Comparison of ENCODE assay signal across 9 mouse cellular contexts in the genomic region with DNA sequence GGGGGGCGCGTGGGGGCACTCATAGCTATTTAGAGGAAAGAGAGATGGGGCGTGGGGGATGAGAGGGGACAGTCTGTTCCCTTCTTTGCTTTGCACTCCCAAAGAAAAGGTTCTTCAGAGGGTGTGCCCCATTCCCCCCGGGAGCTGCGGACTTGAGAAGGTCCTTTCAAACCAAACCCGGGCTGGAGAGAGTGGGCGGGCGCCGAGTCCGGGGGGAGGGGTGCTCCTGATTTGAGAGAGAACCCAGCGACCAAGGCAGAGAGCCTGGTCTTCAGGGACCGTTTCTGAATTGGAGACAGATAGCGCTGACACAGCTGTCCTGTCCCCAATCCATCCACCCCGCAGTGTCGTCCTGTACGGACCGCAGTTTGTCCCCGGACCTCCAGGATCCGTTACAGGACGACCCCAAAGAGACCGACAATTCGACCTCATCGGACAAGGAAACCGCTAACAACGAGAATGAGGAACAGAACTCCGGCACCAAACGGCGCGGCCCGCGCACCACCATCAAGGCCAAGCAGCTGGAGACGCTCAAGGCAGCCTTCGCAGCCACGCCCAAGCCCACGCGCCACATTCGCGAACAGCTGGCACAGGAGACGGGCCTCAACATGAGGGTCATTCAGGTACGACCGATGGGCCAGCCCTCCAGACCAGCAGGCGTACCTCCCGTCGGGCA. TPM values are rescaled to one million over a fixed set of nuclear protein-coding genes. Genes with fewer than 3 reads are reported as not detected.
DNase-seq lines count a peak whose midpoint lies in the region; ATAC-seq and TF ChIP-seq lines count a peak whose summit lies in the region.
"Had no signal": no experiment of that assay in that cellular context is flagged by ENCODE, and none has a peak within 500 bp of the region (broad histone marks: within the 10 kb centered on the region; RNA-seq: fewer than 3 reads in every experiment).

No protein-coding gene starts in this region.

- H3K27ac ChIP-seq in heart, embryonic 13.5 days (replicated peaks) = no peak overlapping the region
- H3K27ac ChIP-seq in embryonic facial prominence, embryonic 10.5 days (replicated peaks) = no peak overlapping the region
- peak overlapping the region; percentile 95 for H3K27ac ChIP-seq in hindbrain, embryonic 14.5 days
- H3K27ac ChIP-seq in midbrain, postnatal 0 days (ENCODE audit: low read depth, low read length) = peak overlapping the region; percentile 80

- H3K4me2 ChIP-seq in heart, embryonic 13.5 days = no peak overlapping the region
- H3K4me2 ChIP-seq in hindbrain, embryonic 14.5 days (replicated peaks) = peak overlapping the region; percentile 71
- peak overlapping the region; percentile 54 for H3K4me2 ChIP-seq in midbrain, postnatal 0 days (ENCODE audit: low read depth, low read length, poor library complexity, severe bottlenecking)

- no peak overlapping the region for H3K9ac ChIP-seq in heart, embryonic 13.5 days
- peak overlapping the region; percentile 95 for H3K9ac ChIP-seq in hindbrain, embryonic 14.5 days
- peak overlapping the region; percentile 71 for H3K9ac ChIP-seq in midbrain, postnatal 0 days (replicated peaks; ENCODE audit: low read length, poor library complexity, severe bottlenecking)

- no peaks in the 10 kb centered on the region for H3K9me3 ChIP-seq in heart, embryonic 13.5 days
- no peaks in the 10 kb centered on the region for H3K9me3 ChIP-seq in embryonic facial prominence, embryonic 10.5 days
- H3K9me3 ChIP-seq in hindbrain, embryonic 14.5 days (ENCODE audit: control insufficient read depth, low read length) = no peaks in the 10 kb centered on the region
- no peaks in the 10 kb centered on the region for H3K9me3 ChIP-seq in midbrain, postnatal 0 days (ENCODE audit: low read length)

- DNase-seq in heart, postnatal 10 days = no peak
- peak; percentile 53 for DNase-seq in embryonic facial prominence, embryonic 10.5 days (ENCODE audit: low spot score)
- DNase-seq in hindbrain, embryonic 14.5 days (ENCODE audit: low spot score) = no peak
- no peak for DNase-seq in midbrain, postnatal 0 days (ENCODE audit: low spot score)
- DNase-seq in spleen, postnatal 36 days (ENCODE audit: low spot score in 2 of 2) = no peak
- no peak for DNase-seq in spleen, postnatal 4 days (ENCODE audit: low spot score in 2 of 2)

- H3K36me3 ChIP-seq in heart, embryonic 13.5 days = no peaks in the 10 kb centered on the region
- no peaks in the 10 kb centered on the region for H3K36me3 ChIP-seq in embryonic facial prominence, embryonic 10.5 days (replicated peaks)
- H3K36me3 ChIP-seq in hindbrain, embryonic 14.5 days (replicated peaks; ENCODE audit: control insufficient read depth, insufficient read depth) = peaks cover 14% of the 10 kb centered on the region
- H3K36me3 ChIP-seq in midbrain, postnatal 0 days (ENCODE audit: insufficient read depth, low read length) = no peaks in the 10 kb centered on the region

- 1% methylated on average over 44 of the region's 44 CpGs for WGBS in heart, embryonic 13.5 days
- WGBS in embryonic facial prominence, embryonic 10.5 days = under 1% methylated on average over 44 of the region's 44 CpGs
- WGBS in hindbrain, embryonic 14.5 days = under 1% methylated on average over 44 of the region's 44 CpGs
- WGBS in midbrain, postnatal 0 days = 1% methylated on average over 44 of the region's 44 CpGs

- intact Hi-C loops in heart, postnatal 10 days (cut with DNase I) = no loop called here

- ATAC-seq in heart, embryonic 13.5 days (ENCODE audit: extremely low read depth, insufficient number of reproducible peaks, low FRiP score, low TSS enrichment) = no peak
- ATAC-seq in hindbrain, embryonic 14.5 days (ENCODE audit: low FRiP score) = no peak
- ATAC-seq in midbrain, postnatal 0 days (ENCODE audit: low FRiP score) = no peak
- no peak for ATAC-seq in frontal cortex, adult (ENCODE audit: low TSS enrichment)

- H3K27me3 ChIP-seq in heart, embryonic 13.5 days (replicated peaks) = peaks cover 100% of the 10 kb centered on the region
- peaks cover 100% of the 10 kb centered on the region for H3K27me3 ChIP-seq in embryonic facial prominence, embryonic 10.5 days (replicated peaks; ENCODE audit: low read depth, poor library complexity, severe bottlenecking)
- peaks cover 80% of the 10 kb centered on the region for H3K27me3 ChIP-seq in hindbrain, embryonic 14.5 days (ENCODE audit: control insufficient read depth, insufficient read depth, low read length)
- H3K27me3 ChIP-seq in midbrain, postnatal 0 days (ENCODE audit: insufficient read depth, low read length) = peaks cover 41% of the 10 kb centered on the region

- peaks cover 28% of the 10 kb centered on the region for H3K4me1 ChIP-seq in heart, embryonic 13.5 days
- peaks cover 64% of the 10 kb centered on the region for H3K4me1 ChIP-seq in embryonic facial prominence, embryonic 10.5 days
- H3K4me1 ChIP-seq in hindbrain, embryonic 14.5 days (replicated peaks; ENCODE audit: control insufficient read depth, insufficient read depth, low read length) = peaks cover 6% of the 10 kb centered on the region; the same call in 1 of the 2 replicates
- no peaks in the 10 kb centered on the region; the same call in 1 of the 2 replicates for H3K4me1 ChIP-seq in midbrain, postnatal 0 days (ENCODE audit: insufficient read depth, low read length)

- peak overlapping the region; percentile 52; the same call in 1 of the 2 replicates for H3K4me3 ChIP-seq in heart, embryonic 13.5 days
- peak overlapping the region; percentile 56 for H3K4me3 ChIP-seq in embryonic facial prominence, embryonic 10.5 days
- peak overlapping the region; percentile 77 for H3K4me3 ChIP-seq in hindbrain, embryonic 14.5 days (replicated peaks; ENCODE audit: low read length)
- H3K4me3 ChIP-seq in midbrain, postnatal 0 days (ENCODE audit: low read depth, low read length) = peak overlapping the region; percentile 51

- no peak for TF ChIP-seq CTCF in midbrain, postnatal 0 days (IDR thresholded peaks at IDR 0.05)

RNA-seq across cellular contexts. Expression of gene Lhx5, which starts 3.6 kb away (rescaled TPM):
- not detected in 2 replicates for polyA plus RNA-seq in heart, embryonic 13.5 days (2015; fragmentation: Nextera tagmentation; extraction: Ambion mirVana)
- not detected for total RNA-seq in heart, postnatal 10 days (2021)
- polyA plus RNA-seq in embryonic facial prominence, embryonic 10.5 days (2016; fragmentation: Nextera tagmentation; extraction: Ambion mirVana) = 3.1 and 4.7 TPM in 2 replicates
- polyA plus RNA-seq in hindbrain, embryonic 14.5 days (2014; fragmentation: Nextera tagmentation; extraction: Ambion mirVana) = 20.4 and 23.1 TPM in 2 replicates
- 27.0 and 30.3 TPM in 2 replicates for total RNA-seq in midbrain, postnatal 0 days (2014; rRNA removed)
- 13.9 and 14.7 TPM in 2 replicates for polyA plus RNA-seq in midbrain, postnatal 0 days (2015; fragmentation: Nextera tagmentation; extraction: Ambion mirVana)
- polyA plus RNA-seq: kidney, embryonic 14.5 days had no signal

RNA-seq across cellular contexts. Expression of gene Sdsl, which starts 37.5 kb away (rescaled TPM):
- polyA plus RNA-seq in heart, embryonic 13.5 days (2015; fragmentation: Nextera tagmentation; extraction: Ambion mirVana) = 10.9 and 11.3 TPM in 2 replicates
- total RNA-seq in heart, postnatal 10 days (2021) = 10 to 100 TPM in 1 of 2 experiments, 1 to 10 TPM in 1; 9.1 to 11.2 TPM
- polyA plus RNA-seq in embryonic facial prominence, embryonic 10.5 days (2016; fragmentation: Nextera tagmentation; extraction: Ambion mirVana) = 6.2 and 7.1 TPM in 2 replicates
- polyA plus RNA-seq in hindbrain, embryonic 14.5 days (2014; fragmentation: Nextera tagmentation; extraction: Ambion mirVana) = 6.1 and 7.7 TPM in 2 replicates
- 3.4 and 4.4 TPM in 2 replicates for total RNA-seq in midbrain, postnatal 0 days (2014; rRNA removed)
- 5.8 and 6.0 TPM in 2 replicates for polyA plus RNA-seq in midbrain, postnatal 0 days (2015; fragmentation: Nextera tagmentation; extraction: Ambion mirVana)

RNA-seq across cellular contexts. Expression of gene Sds, which starts 41.2 kb away (rescaled TPM):
- 0.25 TPM in 1 of 2 replicates, not detected in the other for polyA plus RNA-seq in heart, embryonic 13.5 days (2015; fragmentation: Nextera tagmentation; extraction: Ambion mirVana)
- not detected for total RNA-seq in heart, postnatal 10 days (2021)
- polyA plus RNA-seq in embryonic facial prominence, embryonic 10.5 days (2016; fragmentation: Nextera tagmentation; extraction: Ambion mirVana) = not detected in 2 replicates
- polyA plus RNA-seq in hindbrain, embryonic 14.5 days (2014; fragmentation: Nextera tagmentation; extraction: Ambion mirVana) = not detected in 2 replicates
- not detected in 2 replicates for total RNA-seq in midbrain, postnatal 0 days (2014; rRNA removed)
- 0.17 and 0.23 TPM in 2 replicates for polyA plus RNA-seq in midbrain, postnatal 0 days (2015; fragmentation: Nextera tagmentation; extraction: Ambion mirVana)
- polyA plus RNA-seq: kidney, embryonic 14.5 days had no signal

Comparison
In these comparisons a context has a peak if more than half of its experiments do, and no peak if none do; other contexts are left out.
1. H3K27ac ChIP-seq: peak in hindbrain, embryonic 14.5 days (single experiment) and midbrain, postnatal 0 days (single experiment); none in heart, embryonic 13.5 days (single experiment) and embryonic facial prominence, embryonic 10.5 days (single experiment).
2. Peak in every context shown above with its lines, with median percentiles within 50 percentile points of each other: H3K4me3 ChIP-seq.